Mouse (Mus musculus) cerebellum, adult 11 months (tissue): ENCODE results near the gene Atxn7l3b.
"Not testable (repeated sequence)": the region's sequence is repeated elsewhere in the genome, so short reads cannot be mapped to it uniquely, and the experiment has no call there.

Source experiments
- DNase-seq: peaks from one replicate; pipeline ENCODE4 v3.0.0; 2022

Atxn7l3b gene

GRCm38 (mm10) chr10:112928452-112929221 lies at the start of gene Atxn7l3b:
Gene Atxn7l3b, minus strand, starts transcription at chr10:112929001.
- peak; percentile 95 for DNase-seq

- no peak for DNase-seq
Observed at GRCm38 (mm10) chr10:112977586-112977985, 48.8 kb upstream of the Atxn7l3b start.

- no peak for DNase-seq
Observed at GRCm38 (mm10) chr10:112973286-112974026, 44.7 kb upstream of the Atxn7l3b start.

- DNase-seq, result no peak
Observed at GRCm38 (mm10) chr10:112970002-112970589, 41.3 kb upstream of the Atxn7l3b start.

GRCm38 (mm10) chr10:112967578-112967977 lies 38.8 kb upstream of the Atxn7l3b start:
- no peak for DNase-seq

GRCm38 (mm10) chr10:112962216-112962615 lies 33.4 kb upstream of the Atxn7l3b start:
- DNase-seq, result not testable (repeated sequence)

GRCm38 (mm10) chr10:112954140-112954539 lies 25.3 kb upstream of the Atxn7l3b start:
- DNase-seq, result no peak

- DNase-seq, result no peak
Observed at GRCm38 (mm10) chr10:112948453-112948852, 19.7 kb upstream of the Atxn7l3b start.

- DNase-seq, result no peak
Observed at GRCm38 (mm10) chr10:112929222-112929615, 418 bp upstream of the Atxn7l3b start.

GRCm38 (mm10) chr10:112926961-112927360 lies 1.8 kb downstream of the Atxn7l3b start:
- no peak for DNase-seq

- no peak for DNase-seq
Observed at GRCm38 (mm10) chr10:112926271-112926670, 2.5 kb downstream of the Atxn7l3b start.

GRCm38 (mm10) chr10:112916575-112917190 lies 12.1 kb downstream of the Atxn7l3b start:
- DNase-seq, result no peak

- no peak for DNase-seq
Observed at GRCm38 (mm10) chr10:112900243-112900642, 28.6 kb downstream of the Atxn7l3b start.

GRCm38 (mm10) chr10:112899796-112900195 lies 29.0 kb downstream of the Atxn7l3b start:
- no peak for DNase-seq

GRCm38 (mm10) chr10:112896636-112897035 lies 32.2 kb downstream of the Atxn7l3b start:
- DNase-seq, result no peak

GRCm38 (mm10) chr10:112893622-112894252 lies 35.1 kb downstream of the Atxn7l3b start:
- no peak for DNase-seq

GRCm38 (mm10) chr10:112884064-112884463 lies 44.7 kb downstream of the Atxn7l3b start:
- DNase-seq, result no peak

- no peak for DNase-seq
Observed at GRCm38 (mm10) chr10:112883688-112884004, 45.2 kb downstream of the Atxn7l3b start.

GRCm38 (mm10) chr10:112882789-112883687 lies 45.8 kb downstream of the Atxn7l3b start:
- no peak for DNase-seq

GRCm38 (mm10) chr10:112882149-112882548 lies 46.7 kb downstream of the Atxn7l3b start:
- DNase-seq, result no peak

GRCm38 (mm10) chr10:112876655-112877393 lies 52.0 kb downstream of the Atxn7l3b start:
- no peak for DNase-seq
